Mouse (Mus musculus): ENCODE measurements at regions not wholly inside any gene's neighbourhood (a gene's known extent, or its start where the extent isn't known, plus 50 kb on each side); places are given as distances from the start of the nearest gene placed in this dataset.

DNA sequence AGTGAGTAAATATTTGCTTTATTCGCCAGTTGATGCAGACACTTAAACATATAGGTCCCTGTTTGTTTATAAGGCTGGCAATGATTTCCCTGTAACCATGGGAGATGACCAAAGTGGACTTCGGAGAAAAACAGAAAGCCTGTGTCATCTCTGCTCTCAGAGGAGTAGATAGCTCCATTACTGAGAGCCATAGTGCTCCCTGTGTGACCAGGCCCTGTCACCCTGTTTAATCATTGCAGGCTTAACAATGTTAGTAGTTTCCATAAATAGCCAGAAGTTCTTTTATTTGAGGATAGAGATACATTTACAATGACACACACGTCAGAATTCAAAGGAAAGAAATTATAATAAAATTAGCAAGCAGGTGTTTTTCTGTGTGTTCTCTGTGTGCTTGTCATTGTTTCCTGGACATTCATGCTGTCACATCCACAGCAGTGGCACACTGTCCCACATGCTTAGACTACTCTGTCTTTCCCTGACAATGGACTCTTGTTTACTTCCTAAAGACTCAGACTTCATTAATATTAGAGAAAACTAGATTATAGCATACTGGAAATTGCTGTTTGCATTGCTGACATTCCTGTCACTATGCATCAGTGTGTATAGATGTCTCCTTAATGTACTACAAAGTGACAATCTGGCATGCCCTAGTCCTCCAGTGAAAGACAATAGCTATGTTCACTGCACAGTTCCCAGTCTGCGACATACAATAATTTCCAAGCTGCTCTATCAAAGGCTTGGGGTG is 115.8 kb upstream of the Tent5a start:
- ATAC-seq (ENCODE audit: insufficient number of reproducible peaks, insufficient read depth, low FRiP score, low TSS enrichment), result no peak
- H3K36me3 ChIP-seq, result no peaks in the 10 kb centered on the region
- H3K4me1 ChIP-seq, result no peaks in the 10 kb centered on the region; the same call in 1 of the 2 replicates
- WGBS, result 73% methylated on average over 4 of the region's 4 CpGs
- no peak overlapping the region for H3K27ac ChIP-seq
- no peaks in the 10 kb centered on the region for H3K27me3 ChIP-seq
- H3K4me2 ChIP-seq (replicated peaks), result no peak overlapping the region
- no peak overlapping the region for H3K9ac ChIP-seq
- H3K4me3 ChIP-seq, result no peak overlapping the region
- H3K9me3 ChIP-seq, result no peaks in the 10 kb centered on the region

DNA sequence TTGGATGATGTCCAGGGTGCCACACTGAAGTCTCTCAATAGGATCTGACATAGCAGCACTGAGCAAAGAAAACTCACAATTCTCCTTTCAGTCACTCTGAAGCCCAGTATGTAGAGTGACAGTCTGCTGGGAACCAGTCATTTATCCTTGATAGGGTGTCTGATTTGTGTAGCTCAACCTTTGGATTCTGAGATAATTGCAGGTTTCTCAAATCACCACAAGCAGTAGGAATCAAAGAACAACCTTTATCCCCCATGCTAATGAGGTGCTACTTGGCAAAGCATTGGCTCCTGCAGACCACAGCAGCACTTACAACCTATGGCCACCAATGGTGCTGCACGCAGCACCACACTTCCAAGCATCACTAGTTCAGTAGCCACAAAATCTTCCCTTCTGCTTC is 112.5 kb upstream of the Tent5a start:
- no peaks in the 10 kb centered on the region for H3K36me3 ChIP-seq
- H3K4me3 ChIP-seq, result no peak overlapping the region
- no peak overlapping the region for H3K4me2 ChIP-seq (replicated peaks)
- 47% methylated on average over 1 of the region's 1 CpGs for WGBS
- H3K27me3 ChIP-seq, result no peaks in the 10 kb centered on the region
- no peak overlapping the region for H3K9ac ChIP-seq
- no peaks in the 10 kb centered on the region for H3K9me3 ChIP-seq
- H3K27ac ChIP-seq, result no peak overlapping the region
- ATAC-seq (ENCODE audit: insufficient number of reproducible peaks, insufficient read depth, low FRiP score, low TSS enrichment), result peak; percentile 6; the same call in 1 of the 2 replicates
- H3K4me1 ChIP-seq, result no peaks in the 10 kb centered on the region; the same call in 1 of the 2 replicates

DNA sequence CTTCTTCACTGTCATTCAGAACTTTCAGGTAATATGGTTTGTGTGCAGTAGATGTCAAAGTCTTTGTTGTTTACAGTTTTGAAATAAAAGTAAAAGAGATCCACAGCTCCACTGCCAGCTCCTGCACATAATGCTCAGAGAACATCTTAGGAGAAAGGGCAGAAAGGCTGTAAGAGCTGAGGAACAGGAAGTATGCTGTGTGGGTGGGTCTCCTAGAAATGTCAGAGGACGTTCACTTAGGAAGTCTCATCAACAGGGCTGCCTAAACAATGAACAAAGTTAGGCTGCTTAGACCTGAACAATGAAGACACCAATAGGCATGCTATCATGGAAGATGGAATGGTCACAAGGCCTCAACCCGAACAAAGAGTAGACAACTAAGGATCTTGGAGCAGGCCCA is 105.1 kb upstream of the Tent5a start:
- H3K4me2 ChIP-seq (replicated peaks), result no peak overlapping the region
- no peaks in the 10 kb centered on the region for H3K36me3 ChIP-seq
- H3K27ac ChIP-seq, result no peak overlapping the region
- H3K9me3 ChIP-seq, result no peaks in the 10 kb centered on the region
- H3K9ac ChIP-seq, result no peak overlapping the region
- no peak for ATAC-seq (ENCODE audit: insufficient number of reproducible peaks, insufficient read depth, low FRiP score, low TSS enrichment)
- WGBS, result 73% methylated on average over 2 of the region's 2 CpGs
- H3K4me1 ChIP-seq, result no peaks in the 10 kb centered on the region
- no peaks in the 10 kb centered on the region for H3K27me3 ChIP-seq
- H3K4me3 ChIP-seq, result no peak overlapping the region

DNA sequence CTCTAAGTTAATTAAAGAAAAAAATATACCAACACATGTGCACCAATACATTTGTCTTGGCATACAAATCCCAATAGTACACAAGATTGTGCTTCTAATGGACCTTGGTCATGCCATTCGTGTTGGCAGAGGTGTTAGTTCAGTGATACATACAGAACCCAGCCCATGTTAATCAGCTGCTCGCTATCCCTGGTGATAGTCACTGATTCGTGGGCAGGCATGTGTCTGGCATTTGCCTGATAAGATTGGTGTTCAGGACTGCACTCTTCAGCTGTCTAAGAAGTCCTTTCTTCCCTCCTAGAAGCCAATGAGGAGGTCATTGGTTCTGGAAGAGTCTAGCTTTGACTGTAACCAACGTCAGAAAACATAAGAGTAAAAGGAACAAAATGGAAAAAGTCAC is 99.7 kb upstream of the Tent5a start:
- no peak for ATAC-seq (ENCODE audit: insufficient number of reproducible peaks, insufficient read depth, low FRiP score, low TSS enrichment)

DNA sequence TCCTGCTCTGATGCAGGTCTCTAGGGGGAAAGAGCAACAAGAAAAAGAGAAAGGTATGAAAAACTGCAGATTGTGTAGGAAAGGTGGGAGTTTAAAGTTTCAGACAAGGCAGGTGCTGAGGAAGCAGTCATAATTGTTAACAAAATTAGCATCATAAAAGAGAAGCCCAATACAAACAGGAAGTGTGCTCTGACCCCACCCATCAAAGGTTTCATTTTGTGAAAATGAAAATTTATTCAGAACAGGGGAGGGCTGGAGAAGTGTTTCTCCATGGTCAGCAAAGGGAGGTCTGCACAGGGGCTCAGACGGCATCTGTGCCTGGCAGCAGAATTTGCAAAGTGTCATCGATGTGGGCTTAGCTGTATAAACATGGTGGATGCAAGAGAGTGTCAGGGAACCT is 96.8 kb upstream of the Tent5a start:
- no peaks in the 10 kb centered on the region for H3K27me3 ChIP-seq
- no peaks in the 10 kb centered on the region for H3K4me1 ChIP-seq
- 78% methylated on average over 2 of the region's 2 CpGs for WGBS
- no peak overlapping the region for H3K4me2 ChIP-seq (replicated peaks)
- no peaks in the 10 kb centered on the region for H3K9me3 ChIP-seq
- H3K9ac ChIP-seq, result no peak overlapping the region
- no peak overlapping the region for H3K27ac ChIP-seq
- ATAC-seq (ENCODE audit: insufficient number of reproducible peaks, insufficient read depth, low FRiP score, low TSS enrichment), result no peak
- H3K36me3 ChIP-seq, result no peaks in the 10 kb centered on the region
- no peak overlapping the region for H3K4me3 ChIP-seq

More for the DNA sequence above, 99.7 kb upstream of the Tent5a start:
- Histone ChIP-seq H3K4me3 (no peak overlapping the region), H3K9me3 (no peaks in the 10 kb centered on the region), H3K4me2 (replicated peaks) (no peak overlapping the region), H3K36me3 (no peaks in the 10 kb centered on the region), H3K27me3 (no peaks in the 10 kb centered on the region), H3K4me1 (no peaks in the 10 kb centered on the region), H3K9ac (no peak overlapping the region), H3K27ac (no peak overlapping the region)
- WGBS, result 82% methylated on average over 4 of the region's 4 CpGs

DNA sequence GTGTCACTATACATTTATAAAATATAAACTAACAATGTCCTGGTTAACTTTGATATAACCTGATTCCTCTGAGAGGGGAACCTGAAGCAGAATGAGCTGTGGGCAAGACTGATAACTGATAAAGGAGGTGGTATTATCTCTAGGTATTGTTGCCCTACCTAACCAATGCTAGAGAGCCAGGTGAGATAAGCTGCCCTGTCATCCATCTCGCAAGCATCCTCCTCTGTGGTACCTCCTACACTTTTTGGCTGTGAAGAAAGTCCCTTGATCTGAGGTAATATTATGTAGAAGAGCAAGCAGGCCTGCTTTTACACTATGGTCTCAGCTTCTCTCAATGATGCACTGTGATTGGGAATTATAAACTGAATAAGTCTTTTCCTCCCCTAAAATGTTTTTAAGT is 87.2 kb upstream of the Tent5a start:
- Histone ChIP-seq H3K4me3 (no peak overlapping the region), H3K36me3 (no peaks in the 10 kb centered on the region), H3K27me3 (no peaks in the 10 kb centered on the region), H3K4me2 (replicated peaks) (no peak overlapping the region), H3K27ac (no peak overlapping the region), H3K4me1 (peaks cover 7% of the 10 kb centered on the region), H3K9ac (no peak overlapping the region), H3K9me3 (no peaks in the 10 kb centered on the region)
- no peak for ATAC-seq (ENCODE audit: insufficient number of reproducible peaks, insufficient read depth, low FRiP score, low TSS enrichment)
- 91% methylated on average over 1 of the region's 1 CpGs for WGBS

DNA sequence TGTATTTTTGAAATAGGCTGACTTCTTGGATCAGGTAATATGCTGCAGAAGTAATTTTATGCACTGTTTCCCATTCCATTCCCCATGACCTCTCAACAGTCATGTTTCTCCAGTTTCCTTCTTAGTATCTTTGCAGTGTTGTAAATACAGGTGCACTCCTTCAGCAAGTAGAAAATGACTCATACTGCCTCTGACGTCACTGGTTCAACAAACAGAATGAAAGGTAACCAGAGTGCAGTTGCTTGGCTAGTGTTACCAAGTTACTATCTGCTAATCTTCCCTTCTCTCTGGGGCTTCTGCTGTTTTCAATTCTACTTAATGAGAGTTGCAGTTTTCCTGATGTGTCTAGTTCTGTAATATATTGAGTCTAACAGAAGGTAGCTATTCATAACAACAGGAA is 86.7 kb upstream of the Tent5a start:
- ATAC-seq (ENCODE audit: insufficient number of reproducible peaks, insufficient read depth, low FRiP score, low TSS enrichment), result no peak
- Histone ChIP-seq H3K27ac (no peak overlapping the region), H3K4me2 (replicated peaks) (no peak overlapping the region), H3K4me3 (no peak overlapping the region), H3K27me3 (no peaks in the 10 kb centered on the region), H3K36me3 (no peaks in the 10 kb centered on the region), H3K4me1 (peaks cover 7% of the 10 kb centered on the region), H3K9me3 (no peaks in the 10 kb centered on the region), H3K9ac (no peak overlapping the region)
- WGBS, result 46% methylated on average over 1 of the region's 1 CpGs

DNA sequence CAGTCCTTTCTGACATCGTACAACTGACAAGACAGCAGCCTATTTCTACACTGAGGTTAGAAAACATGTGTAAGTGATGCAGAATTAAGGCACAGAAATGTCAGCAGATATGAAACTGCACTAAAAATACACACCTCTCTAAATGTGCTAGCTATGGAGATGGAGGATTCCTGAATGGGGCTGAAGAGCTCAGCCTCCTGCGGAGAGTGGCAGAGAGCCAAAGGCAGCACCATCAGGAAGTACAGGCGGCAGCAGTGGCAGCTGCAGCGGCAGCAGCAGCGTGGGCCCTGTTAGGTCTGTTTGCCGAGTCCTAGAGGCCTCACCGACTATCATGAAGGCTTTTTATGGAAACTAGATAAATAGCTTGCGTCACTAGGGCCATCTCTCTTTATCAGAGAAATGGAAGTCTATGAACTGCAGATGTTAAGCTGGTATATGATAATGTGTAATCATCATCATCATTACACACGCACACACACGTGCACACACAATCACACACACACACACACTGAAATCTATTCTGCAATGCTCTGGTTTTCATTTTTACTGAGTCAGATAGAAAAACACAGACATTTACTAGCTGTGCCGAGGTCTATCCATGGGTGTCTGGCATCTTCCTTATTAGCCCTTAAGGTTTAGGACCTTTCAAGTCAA is 83.6 kb upstream of the Tent5a start:
- no peaks in the 10 kb centered on the region for H3K9me3 ChIP-seq
- ATAC-seq (ENCODE audit: insufficient number of reproducible peaks, insufficient read depth, low FRiP score, low TSS enrichment), result no peak
- no peak overlapping the region for H3K4me3 ChIP-seq
- 49% methylated on average over 11 of the region's 11 CpGs for WGBS
- H3K4me2 ChIP-seq (replicated peaks), result no peak overlapping the region
- H3K4me1 ChIP-seq, result peaks cover 7% of the 10 kb centered on the region
- H3K27me3 ChIP-seq, result no peaks in the 10 kb centered on the region
- H3K9ac ChIP-seq, result no peak overlapping the region
- no peaks in the 10 kb centered on the region for H3K36me3 ChIP-seq
- H3K27ac ChIP-seq, result no peak overlapping the region

DNA sequence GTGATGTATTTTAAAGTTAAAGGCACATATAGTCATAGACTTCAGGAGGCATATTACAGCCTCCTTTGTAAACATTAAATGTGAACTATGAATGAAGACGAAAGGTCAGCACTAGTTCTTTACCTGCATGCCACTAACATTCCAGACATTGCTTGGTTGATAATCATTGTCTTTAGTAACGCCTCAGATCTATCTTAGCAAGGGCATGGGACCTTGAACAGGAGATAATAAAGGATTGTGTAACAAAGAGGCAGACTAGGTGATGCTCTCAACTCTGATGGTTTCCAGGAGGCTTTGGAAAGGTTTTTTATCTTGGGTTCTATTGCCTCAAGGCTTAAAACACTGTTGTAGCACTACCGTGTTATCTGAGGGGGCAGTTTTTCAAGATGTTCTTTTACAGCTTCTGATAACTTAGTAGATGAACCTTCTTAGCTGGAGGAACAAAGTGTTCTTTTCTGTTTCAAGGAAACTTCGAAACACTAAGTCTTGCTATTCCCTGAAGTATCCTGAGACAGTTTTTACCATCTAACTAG is 82.9 kb upstream of the Tent5a start:
- no peak for ATAC-seq (ENCODE audit: insufficient number of reproducible peaks, insufficient read depth, low FRiP score, low TSS enrichment)
- no peak overlapping the region for H3K4me2 ChIP-seq (replicated peaks)
- no peaks in the 10 kb centered on the region for H3K9me3 ChIP-seq
- peaks cover 7% of the 10 kb centered on the region for H3K4me1 ChIP-seq
- no peak overlapping the region for H3K27ac ChIP-seq
- 75% methylated on average over 4 of the region's 4 CpGs for WGBS
- H3K9ac ChIP-seq, result no peak overlapping the region
- no peaks in the 10 kb centered on the region for H3K27me3 ChIP-seq
- no peaks in the 10 kb centered on the region for H3K36me3 ChIP-seq
- H3K4me3 ChIP-seq, result no peak overlapping the region

DNA sequence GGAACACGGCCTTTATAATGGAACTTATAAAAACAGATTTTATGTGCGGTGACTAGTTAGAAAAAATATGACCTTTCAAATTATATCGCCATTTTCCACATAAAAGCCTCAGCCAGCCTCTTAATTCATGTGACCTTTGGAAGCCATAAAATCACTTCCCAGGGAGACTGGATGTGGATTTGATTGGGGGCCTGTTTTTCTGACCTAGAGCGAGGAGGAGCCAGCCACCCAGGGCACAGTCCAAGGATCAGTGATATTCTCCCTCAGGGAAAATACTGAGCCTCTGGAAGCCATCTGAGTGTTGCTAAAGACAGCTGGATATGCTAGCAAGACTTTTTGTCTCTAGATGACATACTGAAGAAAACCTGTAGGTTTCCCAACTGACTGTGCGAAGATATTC is 81.3 kb upstream of the Tent5a start:
- 53% methylated on average over 5 of the region's 5 CpGs for WGBS
- ATAC-seq (ENCODE audit: insufficient number of reproducible peaks, insufficient read depth, low FRiP score, low TSS enrichment), result no peak
- no peak overlapping the region for H3K27ac ChIP-seq

DNA sequence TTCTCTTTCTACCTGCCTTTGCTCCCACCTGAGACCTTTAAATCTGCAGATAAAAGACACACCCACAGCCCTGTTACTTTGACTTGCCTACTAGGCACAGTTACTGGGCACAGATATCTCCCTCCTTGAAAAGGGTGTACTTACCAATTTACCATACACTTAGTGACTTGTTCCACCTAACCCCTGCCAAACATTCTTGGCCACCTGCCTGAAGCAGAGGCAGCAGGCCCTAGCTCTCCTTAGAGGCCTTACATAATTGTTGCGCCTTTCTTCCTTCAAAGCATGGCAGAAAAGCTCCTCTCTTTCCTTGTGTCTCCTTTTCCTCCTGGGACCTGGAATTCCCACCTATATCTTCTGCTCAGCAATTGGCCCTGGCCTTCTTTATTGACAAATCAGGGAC is 80.4 kb upstream of the Tent5a start:
- H3K4me2 ChIP-seq (replicated peaks), result no peak overlapping the region
- H3K27ac ChIP-seq, result no peak overlapping the region
- H3K9me3 ChIP-seq, result no peaks in the 10 kb centered on the region
- no peak for ATAC-seq (ENCODE audit: insufficient number of reproducible peaks, insufficient read depth, low FRiP score, low TSS enrichment)
- peaks cover 7% of the 10 kb centered on the region for H3K4me1 ChIP-seq
- WGBS, result 100% methylated on average over 1 of the region's 1 CpGs
- H3K9ac ChIP-seq, result no peak overlapping the region
- no peak overlapping the region for H3K4me3 ChIP-seq
- no peaks in the 10 kb centered on the region for H3K27me3 ChIP-seq
- no peaks in the 10 kb centered on the region for H3K36me3 ChIP-seq

More for the DNA sequence above, 81.3 kb upstream of the Tent5a start:
- Histone ChIP-seq H3K9me3 (no peaks in the 10 kb centered on the region), H3K27me3 (no peaks in the 10 kb centered on the region), H3K4me1 (peaks cover 7% of the 10 kb centered on the region), H3K36me3 (no peaks in the 10 kb centered on the region), H3K4me2 (replicated peaks) (no peak overlapping the region), H3K4me3 (no peak overlapping the region), H3K9ac (no peak overlapping the region)

DNA sequence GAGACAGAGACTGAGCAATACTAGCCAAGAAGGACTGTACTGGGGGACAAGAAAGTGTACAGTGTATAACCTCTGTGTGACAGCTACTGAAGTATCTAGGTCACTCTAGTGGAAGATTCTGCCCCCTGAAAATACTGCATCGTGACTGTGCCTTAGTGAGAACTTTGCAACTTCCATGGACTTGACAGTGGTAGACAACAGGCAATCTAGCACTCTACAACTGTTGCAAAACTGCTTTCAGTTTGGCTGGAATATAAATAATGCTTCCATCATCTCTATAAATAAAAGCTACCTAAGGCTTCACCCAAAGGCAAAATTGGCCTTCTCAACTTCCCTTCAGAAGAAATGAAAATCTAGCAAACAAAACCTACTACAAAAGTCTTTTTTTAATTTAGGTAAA is 74.6 kb upstream of the Tent5a start:
- no peak overlapping the region for H3K4me2 ChIP-seq (replicated peaks)
- ATAC-seq (ENCODE audit: insufficient number of reproducible peaks, insufficient read depth, low FRiP score, low TSS enrichment), result no peak
- no peak overlapping the region for H3K4me3 ChIP-seq
- 75% methylated on average over 1 of the region's 1 CpGs for WGBS
- H3K4me1 ChIP-seq, result no peaks in the 10 kb centered on the region
- H3K27ac ChIP-seq, result no peak overlapping the region
- no peaks in the 10 kb centered on the region for H3K27me3 ChIP-seq
- H3K9me3 ChIP-seq, result no peaks in the 10 kb centered on the region
- no peaks in the 10 kb centered on the region for H3K36me3 ChIP-seq
- no peak overlapping the region for H3K9ac ChIP-seq
